Mouse (Mus musculus): ENCODE measurements at regions not wholly inside any gene's neighbourhood (a gene's known extent, or its start where the extent isn't known, plus 50 kb on each side); places are given as distances from the start of the nearest gene placed in this dataset.

DNA sequence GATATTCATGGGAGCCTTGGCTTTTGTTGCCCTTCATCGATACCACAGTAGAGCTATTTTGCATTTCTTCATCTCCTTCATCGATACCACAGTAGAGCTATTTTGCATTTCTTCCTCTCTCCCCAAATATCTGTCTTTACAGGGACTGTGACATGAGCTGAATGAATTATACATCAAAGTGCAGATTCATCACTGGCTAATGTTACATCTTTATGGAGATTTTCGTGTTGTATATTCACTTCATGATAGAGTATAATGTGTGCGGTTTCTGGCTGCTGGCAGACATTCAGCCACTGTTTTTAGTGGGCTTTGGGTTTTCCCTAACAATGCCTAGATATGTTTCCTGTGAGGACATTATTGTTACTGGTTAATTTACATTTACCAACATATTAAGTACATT lies 162.8 kb upstream of the Lcorl start:
- H3K9me3 ChIP-seq (replicated peaks) = no peaks in the 10 kb centered on the region
- WGBS (ENCODE audit: insufficient replicate concordance) = 70% methylated on average over 4 of the region's 4 CpGs

DNA sequence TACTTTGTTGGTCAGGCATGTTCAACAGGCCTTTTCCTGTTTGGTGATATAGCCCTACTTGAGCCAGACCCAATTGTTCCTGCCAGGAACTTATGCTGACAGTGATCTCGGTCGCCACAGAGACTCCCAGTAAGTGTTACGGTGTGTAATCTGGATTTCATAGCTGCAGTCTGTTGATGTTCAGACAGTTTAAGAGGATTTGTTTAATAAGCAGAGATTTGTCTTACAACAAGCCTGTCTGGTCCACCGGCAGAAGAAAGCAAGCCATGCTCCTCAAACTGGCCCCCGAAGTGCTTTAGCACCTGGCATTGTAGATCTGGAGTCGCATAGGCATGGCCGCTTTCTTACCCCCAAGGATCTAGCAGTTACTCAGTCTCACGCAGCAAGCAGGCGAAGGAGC lies 150.0 kb upstream of the Lcorl start:
- Histone ChIP-seq H3K36me3 (no peaks in the 10 kb centered on the region), H3K4me2 (no peak overlapping the region), H3K27me3 (no peaks in the 10 kb centered on the region), H3K9me3 (replicated peaks) (no peaks in the 10 kb centered on the region), H3K27ac (no peak overlapping the region), H3K4me3 (replicated peaks) (no peak overlapping the region), H3K9ac (no peak overlapping the region), H3K4me1 (replicated peaks) (no peaks in the 10 kb centered on the region)
- ATAC-seq (ENCODE audit: low read depth) (no peak), DNase-seq (no peak)
- 65% methylated on average over 9 of the region's 9 CpGs for WGBS (ENCODE audit: insufficient replicate concordance)

More for the DNA sequence above, 162.8 kb upstream of the Lcorl start:
- Histone ChIP-seq H3K27me3 (no peaks in the 10 kb centered on the region), H3K4me1 (replicated peaks) (no peaks in the 10 kb centered on the region), H3K36me3 (no peaks in the 10 kb centered on the region), H3K4me3 (replicated peaks) (no peak overlapping the region), H3K4me2 (no peak overlapping the region), H3K27ac (no peak overlapping the region), H3K9ac (no peak overlapping the region)
- no peak for ATAC-seq (ENCODE audit: low read depth)
- no peak for DNase-seq

DNA sequence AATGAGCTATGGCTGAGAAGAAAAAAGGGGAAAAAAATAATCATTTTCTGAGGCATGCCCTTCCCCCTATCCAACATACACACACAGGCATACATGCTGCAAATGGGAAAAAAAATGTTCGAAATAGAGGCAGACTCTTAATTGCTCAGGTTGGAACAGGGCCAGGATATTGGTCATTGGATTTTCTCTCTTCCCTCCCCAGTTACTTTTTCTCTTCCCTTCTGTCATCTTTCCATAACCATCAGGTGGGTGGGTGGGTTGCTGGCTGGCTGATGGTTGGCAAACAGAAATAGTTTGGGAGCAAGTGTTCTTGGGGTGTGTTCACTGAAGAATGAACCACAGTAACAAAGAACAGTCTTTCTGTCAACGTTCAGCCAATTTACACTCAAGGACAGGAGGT lies 149.3 kb upstream of the Lcorl start:
- Histone ChIP-seq H3K4me1 (replicated peaks) (no peaks in the 10 kb centered on the region), H3K9me3 (replicated peaks) (no peaks in the 10 kb centered on the region), H3K9ac (no peak overlapping the region), H3K4me2 (no peak overlapping the region), H3K4me3 (replicated peaks) (no peak overlapping the region), H3K36me3 (no peaks in the 10 kb centered on the region), H3K27ac (no peak overlapping the region), H3K27me3 (no peaks in the 10 kb centered on the region)
- 53% methylated on average over 2 of the region's 2 CpGs for WGBS (ENCODE audit: insufficient replicate concordance)
- DNase-seq = no peak
- ATAC-seq (ENCODE audit: low read depth) = no peak

DNA sequence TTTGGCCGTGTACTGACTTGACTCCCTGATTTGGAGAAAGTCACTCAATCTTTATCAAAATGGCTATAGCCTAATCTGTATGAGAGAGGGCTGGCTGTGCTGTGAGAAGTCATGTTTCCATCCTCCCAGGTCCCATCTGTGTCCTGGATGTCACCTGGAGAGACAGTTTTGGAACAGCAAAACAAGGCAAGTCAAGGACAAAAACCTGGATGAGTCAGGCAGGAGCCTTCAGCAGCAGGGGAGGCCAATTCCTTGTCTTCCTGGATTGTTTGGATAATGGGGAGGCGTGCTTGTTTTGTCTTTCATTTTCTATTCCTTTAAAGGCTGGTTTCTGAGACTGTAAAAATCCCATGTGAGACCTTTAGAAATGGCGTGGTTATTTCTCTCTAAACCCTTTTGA lies 148.8 kb upstream of the Lcorl start:
- 45% methylated on average over 3 of the region's 3 CpGs for WGBS (ENCODE audit: insufficient replicate concordance)
- Histone ChIP-seq H3K9ac (no peak overlapping the region), H3K27ac (no peak overlapping the region), H3K4me2 (no peak overlapping the region), H3K4me1 (replicated peaks) (no peaks in the 10 kb centered on the region), H3K36me3 (no peaks in the 10 kb centered on the region), H3K27me3 (no peaks in the 10 kb centered on the region), H3K4me3 (replicated peaks) (no peak overlapping the region), H3K9me3 (replicated peaks) (no peaks in the 10 kb centered on the region)
- ATAC-seq (ENCODE audit: low read depth) (no peak), DNase-seq (no peak)

DNA sequence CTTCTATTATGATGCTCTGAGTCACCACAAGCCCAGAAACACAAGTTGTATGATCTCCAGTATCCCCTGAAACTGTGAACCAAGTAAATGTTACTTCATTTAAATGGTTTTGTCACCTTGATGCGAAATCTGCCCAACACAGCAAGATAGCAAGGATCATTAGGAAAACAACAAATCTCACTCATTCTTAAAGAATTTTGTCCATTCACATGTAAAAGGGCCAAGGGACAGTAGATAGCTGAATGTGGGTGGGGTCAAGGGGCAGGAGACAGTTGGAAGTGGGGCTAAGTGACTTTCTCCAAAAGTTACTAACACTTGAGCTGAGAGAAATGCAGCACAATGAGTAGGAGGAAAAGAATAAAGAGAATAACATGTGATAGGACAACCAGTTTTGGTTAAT lies 148.2 kb upstream of the Lcorl start:
- ATAC-seq (ENCODE audit: low read depth) = no peak
- H3K36me3 ChIP-seq = no peaks in the 10 kb centered on the region
- H3K27ac ChIP-seq = no peak overlapping the region
- no peak for DNase-seq
- no peak overlapping the region for H3K9ac ChIP-seq
- WGBS (ENCODE audit: insufficient replicate concordance) = 63% methylated on average over 1 of the region's 1 CpGs
- H3K27me3 ChIP-seq = no peaks in the 10 kb centered on the region
- H3K4me2 ChIP-seq = no peak overlapping the region
- no peak overlapping the region for H3K4me3 ChIP-seq (replicated peaks)
- H3K4me1 ChIP-seq (replicated peaks) = no peaks in the 10 kb centered on the region
- no peaks in the 10 kb centered on the region for H3K9me3 ChIP-seq (replicated peaks)

DNA sequence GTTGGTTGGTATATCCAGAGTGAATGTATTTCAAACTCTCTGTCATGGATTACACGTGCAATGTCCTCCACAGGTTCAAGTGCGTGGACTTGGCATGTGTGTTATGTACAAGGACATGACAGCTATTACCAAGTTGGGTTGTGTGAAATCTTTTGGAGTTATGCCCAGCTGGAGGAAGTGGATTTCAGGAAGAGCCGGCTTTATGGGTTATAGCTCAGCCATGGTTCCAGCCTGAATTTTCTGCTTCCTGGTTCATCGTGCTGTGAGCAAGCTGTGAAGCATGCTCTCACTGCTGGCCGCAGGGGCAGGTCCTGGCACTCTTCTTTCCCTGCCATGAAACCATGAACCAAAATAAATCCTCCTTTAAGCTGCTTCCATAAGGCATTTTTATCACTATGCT lies 144.6 kb upstream of the Lcorl start:
- Histone ChIP-seq H3K9me3 (replicated peaks) (no peaks in the 10 kb centered on the region), H3K9ac (no peak overlapping the region), H3K4me1 (replicated peaks) (no peaks in the 10 kb centered on the region), H3K4me3 (replicated peaks) (no peak overlapping the region), H3K36me3 (no peaks in the 10 kb centered on the region), H3K27ac (no peak overlapping the region), H3K4me2 (no peak overlapping the region), H3K27me3 (no peaks in the 10 kb centered on the region)
- 61% methylated on average over 5 of the region's 5 CpGs for WGBS (ENCODE audit: insufficient replicate concordance)
- ATAC-seq (ENCODE audit: low read depth) (no peak), DNase-seq (no peak)

DNA sequence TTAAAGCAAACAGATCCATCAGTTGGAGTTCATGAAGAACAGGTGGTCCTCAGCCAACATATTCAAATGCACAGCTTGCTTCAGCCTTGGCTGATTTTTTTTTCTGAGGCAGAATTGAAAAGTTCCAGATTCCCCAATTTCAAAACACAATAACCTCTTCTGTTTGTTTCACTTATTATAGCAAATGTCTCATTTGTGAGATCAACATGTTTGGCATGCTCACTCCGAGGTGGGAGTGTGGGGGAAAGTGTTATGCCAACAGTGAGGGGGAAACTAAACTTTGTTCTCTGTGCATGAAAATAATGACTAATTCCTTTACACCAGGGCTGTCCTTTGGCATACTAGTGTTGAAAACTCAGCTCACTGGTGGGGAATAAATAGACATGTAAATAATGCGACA lies 100.4 kb upstream of the Lcorl start:
- 69% methylated on average over 2 of the region's 2 CpGs for WGBS (ENCODE audit: insufficient replicate concordance)
- Histone ChIP-seq H3K27me3 (no peaks in the 10 kb centered on the region), H3K9me3 (replicated peaks) (no peaks in the 10 kb centered on the region), H3K4me2 (no peak overlapping the region), H3K36me3 (no peaks in the 10 kb centered on the region), H3K4me3 (replicated peaks) (no peak overlapping the region), H3K27ac (no peak overlapping the region), H3K4me1 (replicated peaks) (no peaks in the 10 kb centered on the region), H3K9ac (no peak overlapping the region)
- DNase-seq = no peak
- no peak for ATAC-seq (ENCODE audit: low read depth)

DNA sequence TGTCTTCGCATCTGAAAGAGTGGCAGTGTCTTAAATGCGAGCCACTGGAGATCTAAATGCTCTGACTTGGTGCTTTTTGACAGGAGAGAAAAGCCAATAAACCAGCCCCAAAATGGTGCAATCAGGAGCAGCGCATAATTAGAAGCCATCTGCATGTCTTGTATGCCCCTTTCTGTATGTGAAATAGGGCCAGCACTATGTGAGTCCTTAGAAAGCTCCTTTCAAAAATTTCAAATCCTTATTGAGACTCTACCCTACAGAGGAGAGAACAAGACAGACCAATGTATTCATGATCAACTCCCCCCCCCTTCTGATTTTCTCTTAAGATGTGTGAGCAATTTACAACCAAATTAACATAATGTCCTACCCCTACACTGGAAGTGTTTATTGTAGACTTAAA lies 86.6 kb upstream of the Lcorl start:
- Histone ChIP-seq H3K4me3 (replicated peaks) (no peak overlapping the region), H3K4me2 (no peak overlapping the region), H3K9ac (no peak overlapping the region), H3K36me3 (no peaks in the 10 kb centered on the region), H3K9me3 (replicated peaks) (no peaks in the 10 kb centered on the region), H3K27me3 (no peaks in the 10 kb centered on the region), H3K4me1 (replicated peaks) (no peaks in the 10 kb centered on the region), H3K27ac (no peak overlapping the region)
- DNase-seq (no peak), ATAC-seq (ENCODE audit: low read depth) (no peak)
- WGBS (ENCODE audit: insufficient replicate concordance) = 64% methylated on average over 3 of the region's 3 CpGs

DNA sequence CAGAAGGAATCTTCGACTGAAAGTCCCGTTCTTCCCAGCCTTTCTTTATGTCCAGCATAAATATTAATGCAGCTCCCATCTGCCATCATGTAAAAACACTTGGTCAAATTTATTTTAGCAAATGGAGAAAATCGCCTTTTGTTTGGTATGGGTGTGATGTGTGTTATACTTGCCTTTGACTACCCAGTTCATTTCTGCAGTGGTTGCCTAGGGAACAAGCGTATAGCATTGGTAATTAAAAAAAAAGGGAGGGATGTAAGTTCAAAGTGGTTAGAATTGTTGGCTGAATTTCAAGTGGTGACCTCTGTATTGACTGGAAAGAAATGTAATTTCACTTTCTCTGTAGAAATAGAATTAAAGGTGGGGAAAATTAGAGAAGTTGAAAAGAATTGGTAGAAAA lies 75.6 kb upstream of the Lcorl start:
- Histone ChIP-seq H3K4me1 (replicated peaks) (no peaks in the 10 kb centered on the region), H3K4me2 (no peak overlapping the region), H3K9ac (no peak overlapping the region), H3K27ac (no peak overlapping the region), H3K27me3 (no peaks in the 10 kb centered on the region), H3K4me3 (replicated peaks) (no peak overlapping the region), H3K36me3 (no peaks in the 10 kb centered on the region), H3K9me3 (replicated peaks) (no peaks in the 10 kb centered on the region)
- DNase-seq (no peak), ATAC-seq (ENCODE audit: low read depth) (no peak)
- WGBS (ENCODE audit: insufficient replicate concordance) = 52% methylated on average over 4 of the region's 4 CpGs

DNA sequence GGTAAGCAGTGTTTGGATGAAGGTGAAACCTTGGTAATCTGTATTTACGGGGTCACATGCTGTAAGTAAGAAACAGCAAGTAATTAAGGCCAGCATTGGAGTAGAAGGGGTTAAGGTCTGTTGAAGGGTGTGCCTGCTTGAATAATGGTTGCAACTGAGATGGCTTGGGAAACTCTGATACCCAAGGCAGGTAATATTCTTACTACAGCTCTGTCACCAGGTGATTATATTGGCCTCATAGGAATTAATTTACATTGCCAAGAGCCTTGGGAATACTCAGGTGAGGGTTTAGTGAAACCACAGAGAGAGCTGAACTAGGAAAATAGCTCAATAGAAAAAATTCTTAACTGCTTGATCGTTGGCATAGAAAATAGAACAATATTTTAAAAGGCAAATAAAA lies 73.8 kb upstream of the Lcorl start:
- Histone ChIP-seq H3K27ac (no peak overlapping the region), H3K4me2 (no peak overlapping the region), H3K4me3 (replicated peaks) (no peak overlapping the region), H3K9me3 (replicated peaks) (no peaks in the 10 kb centered on the region), H3K36me3 (no peaks in the 10 kb centered on the region), H3K9ac (no peak overlapping the region), H3K27me3 (no peaks in the 10 kb centered on the region), H3K4me1 (replicated peaks) (no peaks in the 10 kb centered on the region)
- 43% methylated on average over 2 of the region's 2 CpGs for WGBS (ENCODE audit: insufficient replicate concordance)
- DNase-seq (no peak), ATAC-seq (ENCODE audit: low read depth) (no peak)

DNA sequence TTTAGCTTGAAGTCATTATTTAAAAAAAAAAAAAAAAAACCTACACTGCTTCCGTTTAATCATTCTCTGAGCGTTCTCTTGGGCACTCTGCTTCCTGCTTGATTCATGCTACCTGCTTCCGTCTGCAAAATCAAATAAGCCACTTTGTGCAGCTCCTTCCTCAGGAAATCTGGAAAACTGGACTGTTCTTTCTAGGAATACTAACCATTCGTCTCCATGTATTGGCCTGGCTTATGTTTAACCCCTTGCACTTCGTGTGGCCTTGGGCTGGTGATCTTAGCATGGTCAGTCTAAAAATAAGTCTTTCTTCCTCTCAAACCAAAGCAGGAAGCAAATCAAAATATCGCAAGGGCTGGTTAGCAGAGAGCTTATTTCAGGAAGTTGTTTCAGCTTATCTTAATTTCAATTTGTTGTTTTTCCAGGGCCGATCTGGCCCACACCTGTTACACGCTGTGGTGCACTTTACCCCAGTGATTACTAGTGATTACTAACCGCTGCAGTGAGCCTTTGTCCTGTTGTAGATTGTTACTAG lies 68.5 kb upstream of the Lcorl start:
- Histone ChIP-seq H3K9me3 (replicated peaks) (no peaks in the 10 kb centered on the region), H3K36me3 (no peaks in the 10 kb centered on the region), H3K27ac (no peak overlapping the region), H3K27me3 (no peaks in the 10 kb centered on the region), H3K4me2 (no peak overlapping the region), H3K9ac (no peak overlapping the region), H3K4me1 (replicated peaks) (no peaks in the 10 kb centered on the region), H3K4me3 (replicated peaks) (no peak overlapping the region)
- DNase-seq (no peak), ATAC-seq (ENCODE audit: low read depth) (no peak)
- 8% methylated on average over 9 of the region's 9 CpGs for WGBS (ENCODE audit: insufficient replicate concordance)

DNA sequence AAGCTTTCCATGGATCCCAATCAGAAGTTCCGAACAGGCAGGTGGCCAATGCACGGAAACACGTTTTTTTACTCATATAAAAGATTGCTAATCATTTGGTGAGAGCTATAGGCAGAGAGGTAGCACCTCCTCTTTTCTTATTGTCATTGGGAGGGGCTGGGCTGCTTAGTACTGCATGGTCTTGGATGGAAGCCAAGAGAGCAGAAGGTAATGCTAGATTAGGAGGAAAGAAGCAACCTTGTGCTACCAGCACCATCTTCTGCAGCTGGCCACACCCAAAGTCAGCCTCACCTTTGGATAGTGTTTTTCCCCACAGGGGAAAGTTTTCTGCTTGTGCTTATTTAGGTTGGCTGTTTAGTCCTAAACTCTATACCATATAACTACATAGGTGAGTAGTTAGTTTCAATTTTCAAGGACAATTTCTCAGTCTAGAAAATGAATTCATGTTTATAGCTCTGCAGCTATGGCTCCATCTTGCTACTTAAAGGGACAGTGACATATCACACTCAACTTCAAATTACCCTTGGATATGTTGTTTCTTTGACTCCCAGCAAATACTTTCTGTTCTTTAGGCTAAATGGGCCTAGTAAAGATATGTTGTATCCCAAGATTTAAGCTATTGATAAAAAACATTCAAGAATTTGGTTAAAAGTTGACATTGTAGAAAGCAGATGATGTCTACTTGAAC lies 66.6 kb upstream of the Lcorl start:
- Histone ChIP-seq H3K9me3 (replicated peaks) (no peaks in the 10 kb centered on the region), H3K36me3 (no peaks in the 10 kb centered on the region), H3K27ac (no peak overlapping the region), H3K4me1 (replicated peaks) (no peaks in the 10 kb centered on the region), H3K4me2 (no peak overlapping the region), H3K4me3 (replicated peaks) (no peak overlapping the region), H3K9ac (no peak overlapping the region), H3K27me3 (no peaks in the 10 kb centered on the region)
- WGBS (ENCODE audit: insufficient replicate concordance) = 71% methylated on average over 3 of the region's 3 CpGs
- DNase-seq = no peak
- ATAC-seq (ENCODE audit: low read depth) = 0 out of 2 replicates have a peak, but pooled peaks have one; percentile 29
